Mouse (Mus musculus) spleen, postnatal 4 days (tissue): ENCODE data around the gene BC049352.
A peak's percentile ranks its signal among the peaks of the same experiment; 100 is the strongest.

Source experiments
- DNase-seq, 2 experiments: peaks; one replicate each; pipeline ENCODE4 v3.0.0; 2022; ENCODE audit warnings: low spot score in 2 of 2

BC049352 gene

DNA sequence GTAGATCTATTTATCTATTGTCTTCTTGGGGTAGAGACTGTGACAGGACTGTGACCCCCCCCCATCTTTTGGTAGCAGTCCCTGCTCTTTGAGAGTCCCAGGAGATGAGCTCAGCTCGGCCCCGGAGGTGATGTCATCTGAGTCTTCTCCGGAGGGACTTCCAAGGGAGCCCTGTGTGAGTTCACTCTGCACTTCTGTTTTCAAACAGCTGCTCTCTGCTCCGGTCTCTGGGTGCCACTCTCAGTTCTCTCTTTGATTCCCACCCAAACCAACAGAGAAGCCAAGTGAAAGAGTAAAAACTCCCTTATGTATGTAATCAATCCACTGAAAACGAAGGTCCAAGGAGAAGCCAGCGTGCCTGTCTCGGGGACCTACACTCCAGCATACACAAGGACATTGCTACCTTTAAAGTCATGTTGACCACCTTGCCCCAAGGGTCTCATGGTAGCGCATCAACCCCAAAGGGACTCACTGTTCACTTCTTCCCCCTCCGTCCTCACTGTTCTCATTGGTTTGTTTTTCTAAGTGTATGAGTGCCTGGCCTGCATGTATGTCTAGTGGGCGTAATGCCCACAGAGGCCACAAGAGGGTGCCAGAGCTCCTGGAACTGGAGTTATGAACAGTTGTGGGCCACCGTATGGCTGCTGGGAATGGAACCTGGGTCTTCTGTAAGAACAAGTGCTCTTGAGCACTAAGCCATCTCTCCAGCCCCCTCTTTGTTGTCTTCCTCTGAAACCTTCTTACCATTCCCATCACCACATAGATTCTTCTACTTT, 117.6 kb downstream of the BC049352 start:
- peak; percentile 61 to 83 for DNase-seq
